Mouse (Mus musculus): ENCODE results near the gene Rcor2.

DNA sequence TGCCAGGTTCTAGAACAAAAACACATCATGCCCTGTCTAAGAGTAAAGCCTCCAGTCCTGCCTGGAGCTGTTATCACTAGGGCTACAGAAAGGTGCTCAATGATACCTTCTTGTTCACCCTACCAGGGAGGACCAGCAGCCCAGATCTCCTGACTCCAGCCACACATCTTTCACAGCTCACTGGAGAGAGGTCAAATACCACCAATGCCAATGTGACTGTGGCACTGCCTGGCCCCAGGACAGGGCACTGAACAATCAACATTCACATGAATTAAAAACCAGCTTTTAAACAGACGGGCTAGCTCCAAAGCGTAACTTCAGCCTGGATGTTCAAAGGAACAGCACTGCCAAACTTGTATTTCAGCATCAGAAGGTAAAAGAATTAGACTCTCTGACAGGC, 31.1 kb upstream of the Rcor2 start:
- TF ChIP-seq POLR2A (IDR thresholded peaks at IDR 0.05; ENCODE audit: borderline replicate concordance, control insufficient read depth, low read depth, low read length) (no peak), CTCF (IDR thresholded peaks at IDR 0.05; ENCODE audit: control insufficient read depth, insufficient read depth, low read length) (no peak)

Measured in bone marrow, adult 2 months (tissue).